Mouse (Mus musculus): ENCODE measurements around the gene Ubxn7.

The Ubxn7 gene

GRCm38 (mm10) chr16:32384885-32385284, 52.8 kb downstream of the Ubxn7 start:
- no peak for DNase-seq

- DNase-seq, result no peak
These were observed 54.8 kb downstream of the Ubxn7 start for GRCm38 (mm10) chr16:32386826-32387225.

DNA sequence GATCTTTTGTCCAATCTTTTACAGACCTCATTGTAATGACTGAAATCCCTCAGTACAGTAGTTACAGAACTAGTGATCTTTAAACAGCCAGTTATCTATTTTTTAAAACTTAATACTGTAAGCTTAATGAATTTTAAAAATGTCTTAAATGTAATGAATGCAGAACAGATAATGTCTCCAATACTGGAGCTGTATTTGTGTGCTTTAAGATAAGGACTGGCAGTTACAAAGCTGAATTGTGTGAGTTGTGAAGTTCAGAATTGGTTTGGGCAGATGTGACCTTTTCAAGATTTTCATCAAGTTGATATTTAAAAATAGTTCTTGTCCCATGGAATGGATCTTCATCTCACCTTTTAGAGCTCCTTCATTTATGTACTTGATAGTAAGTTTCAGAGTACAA, 57.0 kb downstream of the Ubxn7 start:
- no peak for DNase-seq

DNA sequence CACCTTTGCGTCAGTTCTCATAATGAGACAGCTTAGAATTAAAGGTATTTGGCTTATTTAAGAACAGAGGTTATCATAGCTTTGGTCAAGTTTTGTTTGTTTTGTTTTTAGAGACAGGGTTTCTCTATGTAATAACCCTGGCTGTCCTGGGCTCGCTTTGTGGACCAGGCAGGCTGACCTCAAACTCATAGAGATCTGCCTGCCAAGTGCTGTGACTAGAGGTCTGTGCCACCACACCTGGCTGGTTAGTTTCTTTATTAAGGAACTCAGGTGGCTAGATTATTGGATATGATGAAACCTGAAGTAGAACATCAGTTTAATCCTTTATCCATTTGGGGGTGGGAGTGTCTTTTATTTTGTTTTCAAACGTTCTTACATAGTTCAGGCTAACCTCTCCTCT, 57.8 kb downstream of the Ubxn7 start:
- no peak for DNase-seq

DNA sequence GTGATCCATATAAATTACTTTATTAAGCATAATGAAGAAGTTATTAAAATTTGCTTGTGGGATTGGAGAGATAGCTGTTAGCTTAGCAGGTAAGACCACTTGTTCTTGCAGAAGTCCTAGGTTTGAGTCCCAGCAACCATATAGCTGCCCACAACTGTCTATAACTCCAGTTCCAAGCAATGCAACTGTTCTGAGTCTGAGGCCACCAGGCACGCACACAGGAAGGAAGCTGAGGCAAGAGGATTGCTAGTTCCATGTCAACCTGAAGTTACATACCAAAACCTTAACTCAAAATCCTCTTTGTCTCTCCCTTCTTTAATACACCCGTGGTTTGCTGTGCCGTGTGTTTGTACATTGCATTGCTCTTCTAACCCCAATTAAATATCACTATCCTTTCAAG, 58.8 kb downstream of the Ubxn7 start:
- no peak for DNase-seq

- DNase-seq, result no peak
These were observed 63.9 kb downstream of the Ubxn7 start for GRCm38 (mm10) chr16:32395679-32396540.

DNA sequence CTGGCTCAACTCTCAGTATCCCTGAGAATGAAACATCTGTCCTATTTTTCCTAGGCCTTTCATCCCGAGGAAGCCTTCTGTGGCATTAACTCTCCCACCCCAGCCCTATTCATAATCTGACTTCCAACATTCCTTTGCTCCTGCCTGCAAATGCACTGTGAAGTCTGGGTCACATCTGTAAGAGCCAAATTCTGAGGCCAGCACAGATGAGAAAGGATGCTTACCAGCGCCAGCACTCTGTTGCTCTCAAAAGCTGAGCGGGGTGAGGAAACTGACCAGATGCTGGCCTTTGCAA, 64.4 kb downstream of the Ubxn7 start:
- DNase-seq, result no peak

DNA sequence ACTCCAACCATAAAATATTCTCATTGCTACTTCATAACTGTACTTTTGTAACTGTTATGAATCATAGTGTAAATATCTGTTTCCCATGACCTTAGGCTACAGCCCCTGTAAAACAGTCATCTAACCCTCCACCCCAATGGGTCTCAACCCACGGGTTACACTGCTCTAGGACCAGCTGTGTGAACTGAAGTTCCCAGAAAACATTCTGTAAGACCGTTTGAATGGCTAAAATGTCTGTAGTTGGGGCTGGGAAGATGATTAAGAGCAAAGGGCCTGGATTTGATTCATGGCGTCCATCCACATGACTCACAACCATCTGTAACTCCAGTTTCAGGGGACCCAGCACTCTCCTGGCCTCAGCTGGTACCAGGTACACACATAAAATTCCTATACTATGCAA, 66.1 kb downstream of the Ubxn7 start:
- DNase-seq, result no peak

- DNase-seq, result no peak
These were observed 68.2 kb downstream of the Ubxn7 start, which contains the start of gene Tm4sf19 for GRCm38 (mm10) chr16:32400267-32400666. Gene Tm4sf19 (plus strand): TSS chr16:32400506.

DNA sequence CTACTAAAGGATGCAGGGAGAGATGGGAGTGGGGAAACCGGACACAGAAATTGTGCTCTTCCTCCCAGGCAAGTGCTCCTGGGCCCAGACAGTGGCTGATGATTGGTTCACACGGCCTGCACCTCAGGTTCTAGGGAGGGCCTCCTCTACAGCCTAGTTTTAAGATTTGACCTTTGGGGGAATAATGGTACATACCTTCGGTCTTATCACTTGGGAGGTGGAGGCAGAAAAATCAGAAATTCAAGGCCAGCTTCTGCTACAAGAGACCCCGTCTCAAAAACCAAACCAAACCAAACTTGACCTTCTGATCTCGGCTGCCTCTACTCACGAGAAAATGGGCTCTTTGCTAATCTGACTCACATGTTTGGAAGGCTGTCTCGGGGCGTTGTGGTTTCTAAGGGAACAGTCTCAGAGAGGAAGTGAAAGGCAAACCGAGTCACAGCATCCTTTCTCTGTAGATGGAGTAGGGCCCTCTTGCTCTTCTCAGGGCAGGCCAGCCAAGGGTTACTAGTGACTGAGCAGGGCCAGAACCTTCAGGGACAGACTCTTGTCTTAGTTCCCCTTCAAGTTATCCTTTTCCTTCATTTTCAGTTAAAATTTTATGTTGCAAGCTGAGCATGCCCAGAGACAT, 69.4 kb downstream of the Ubxn7 start:
- DNase-seq, result no peak

GRCm38 (mm10) chr16:32402818-32403217, 70.8 kb downstream of the Ubxn7 start:
- DNase-seq, result no peak

DNA sequence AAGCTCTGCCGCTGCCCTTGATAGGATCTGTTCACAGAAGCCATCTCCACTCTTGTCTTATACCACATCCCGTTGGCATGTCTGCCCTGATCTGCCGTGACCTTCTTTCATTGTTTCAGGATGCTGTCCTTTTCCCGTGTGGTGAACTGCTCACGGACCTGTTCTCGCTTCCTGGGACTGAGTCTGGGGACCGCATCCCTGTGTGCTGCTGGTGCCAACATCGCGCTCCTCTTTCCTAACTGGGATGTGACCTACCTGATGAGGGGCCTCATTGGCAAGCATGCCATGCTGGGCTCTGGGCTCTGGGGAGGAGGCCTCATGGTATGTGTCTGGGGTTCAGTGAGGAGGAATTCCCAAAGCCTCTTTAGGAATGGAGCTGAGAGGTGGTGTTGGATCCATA, 73.7 kb downstream of the Ubxn7 start:
- no peak for DNase-seq

DNA sequence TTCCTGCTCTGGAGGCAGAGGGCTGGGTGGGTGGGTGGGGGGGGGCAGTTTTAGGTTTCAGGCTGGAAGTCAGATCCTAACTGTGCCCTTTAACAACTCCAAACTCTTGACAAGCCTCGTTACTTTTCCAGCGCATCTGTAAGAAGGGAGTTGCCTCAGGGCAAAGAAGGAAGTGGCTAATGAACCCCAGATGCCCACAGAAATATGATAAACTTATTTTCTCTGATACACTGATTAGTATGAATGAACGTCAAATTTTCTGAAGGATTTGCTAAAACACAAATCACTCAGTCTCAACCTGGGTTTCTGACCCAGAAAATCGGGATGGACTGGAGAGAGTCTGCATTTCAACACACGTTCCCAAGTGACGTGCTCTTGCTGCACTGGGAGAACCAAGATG, 74.6 kb downstream of the Ubxn7 start:
- DNase-seq, result no peak

- no peak for DNase-seq
These were observed 75.7 kb downstream of the Ubxn7 start for GRCm38 (mm10) chr16:32407730-32408129.

DNA sequence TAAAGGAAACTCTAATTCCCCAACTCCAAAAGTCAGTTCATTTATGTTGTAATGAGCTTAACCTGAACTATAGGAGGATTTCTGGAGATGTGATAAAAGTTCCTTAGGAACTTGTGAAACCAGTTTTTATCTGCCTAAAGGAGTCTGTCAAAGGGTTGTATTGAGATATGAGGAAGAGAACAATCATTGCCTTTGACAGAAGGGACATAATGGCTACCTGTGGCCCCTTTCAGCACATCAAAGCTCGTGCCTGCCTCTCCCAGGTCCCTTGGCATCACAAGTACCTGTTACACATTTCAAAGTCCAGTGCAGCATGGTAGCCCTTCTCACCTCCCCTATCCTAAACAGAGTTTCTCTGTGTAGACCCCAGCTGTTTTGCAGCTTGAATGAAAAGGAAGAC, 85.4 kb downstream of the Ubxn7 start:
- no peak for DNase-seq

GRCm38 (mm10) chr16:32419517-32420483, 87.7 kb downstream of the Ubxn7 start, which contains the start of gene Tctex1d2:
Gene Tctex1d2 (plus strand): TSS chr16:32419702.
- peak; percentile 86 to 90 for DNase-seq

- DNase-seq, result no peak
These were observed 95.4 kb downstream of the Ubxn7 start for GRCm38 (mm10) chr16:32427506-32427905.

- DNase-seq, result peak; percentile 77 to 84
These were observed 98.5 kb downstream of the Ubxn7 start, which contains the start of gene Pcyt1a for GRCm38 (mm10) chr16:32430474-32431046. Gene Pcyt1a (plus strand): TSS chr16:32430921.

DNA sequence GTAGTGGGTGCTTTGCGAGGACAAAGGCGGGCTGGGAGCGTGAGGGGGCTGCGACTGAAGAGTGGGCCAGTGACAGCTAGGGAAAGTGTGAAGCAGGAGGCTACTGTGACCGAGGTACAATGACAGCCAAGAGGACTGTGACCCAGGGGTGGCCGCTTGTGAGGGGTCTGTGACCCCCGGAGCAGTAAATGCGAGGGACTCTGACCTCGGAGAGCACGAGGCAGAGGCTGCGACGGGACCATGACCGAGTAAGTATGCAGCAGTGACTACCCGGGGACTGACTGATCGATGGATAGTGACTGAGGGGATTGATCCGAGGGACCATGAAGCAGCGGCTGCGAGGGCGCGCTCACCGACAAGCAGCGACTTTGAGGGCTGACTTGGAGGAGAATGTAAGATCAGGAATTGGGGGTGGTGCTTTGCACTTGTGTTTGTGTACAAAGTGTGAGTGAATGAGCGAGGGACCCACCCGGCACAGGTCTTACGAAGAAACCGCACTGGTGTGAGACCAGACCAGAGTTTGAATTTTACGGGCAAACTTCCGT, 99.1 kb downstream of the Ubxn7 start:
- no peak for DNase-seq

GRCm38 (mm10) chr16:32431926-32432325, 99.9 kb downstream of the Ubxn7 start:
- DNase-seq, result no peak

DNA sequence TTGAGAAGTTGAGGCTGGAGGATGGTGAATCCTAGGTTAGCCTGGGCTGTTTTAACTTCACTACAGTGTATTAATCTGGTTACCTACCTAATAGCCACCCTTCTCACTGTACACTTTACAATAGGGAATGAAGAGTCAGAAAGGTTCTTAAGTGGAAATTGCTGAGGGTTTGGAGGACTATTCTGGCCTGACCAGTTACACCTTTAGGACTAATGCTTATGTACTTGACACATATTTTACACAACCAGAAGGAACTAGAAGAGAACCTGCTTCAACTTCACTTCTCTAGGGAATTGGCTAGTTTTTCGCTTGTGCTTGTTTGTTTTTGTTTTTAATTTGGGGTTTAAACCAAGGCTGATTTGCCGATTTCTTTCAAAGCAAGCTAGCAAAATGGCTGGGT, 101.1 kb downstream of the Ubxn7 start:
- no peak for DNase-seq

DNA sequence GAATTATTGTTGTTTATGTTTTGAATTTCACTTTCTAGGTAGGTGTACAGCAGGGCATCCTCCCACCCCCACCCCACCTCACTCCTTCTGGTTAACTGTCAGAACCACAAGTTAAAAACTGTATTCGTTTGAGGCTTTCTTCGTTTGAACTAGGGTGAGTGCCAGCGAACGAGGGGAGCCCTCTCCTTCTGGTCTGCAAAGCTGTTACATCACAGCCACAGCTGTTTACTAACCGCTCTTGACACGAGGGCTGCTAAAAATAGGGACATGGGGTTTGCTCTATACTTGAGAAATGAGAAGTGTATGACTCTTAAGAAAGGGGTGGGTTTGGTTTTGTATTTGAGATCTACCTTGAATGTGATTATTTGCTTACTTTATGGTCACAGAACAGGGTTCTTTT, 102.0 kb downstream of the Ubxn7 start:
- DNase-seq, result peak; percentile 52 to 78

DNA sequence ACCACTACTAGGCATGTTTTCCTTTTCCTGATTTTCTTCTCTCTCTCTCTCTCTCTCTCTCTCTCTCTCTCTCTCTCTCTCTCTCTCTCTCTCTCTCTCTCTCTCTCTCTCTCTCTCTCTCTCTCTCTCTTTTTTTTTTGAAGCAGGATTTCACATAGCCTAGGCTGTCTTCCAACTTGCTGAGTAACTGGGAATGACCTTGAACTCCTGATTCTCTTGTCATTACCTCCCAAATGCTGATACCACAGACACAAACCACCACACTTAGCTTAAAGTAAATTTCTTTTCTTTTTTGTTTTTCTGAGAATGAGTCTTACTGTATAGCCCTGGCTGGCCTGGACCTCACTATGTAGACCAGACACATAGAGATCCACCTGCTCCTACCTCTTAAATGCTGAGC, 102.6 kb downstream of the Ubxn7 start:
- no peak for DNase-seq
